Mouse (Mus musculus): ENCODE data around the gene Cntfr. TPM values are rescaled to one million over a fixed set of nuclear protein-coding genes. Genes with fewer than 3 reads are reported as not detected.
"Not testable (repeated sequence)": the region's sequence is repeated elsewhere in the genome, so short reads cannot be mapped to it uniquely, and the experiment has no call there.

Cntfr gene
- polyA plus RNA-seq, 1 experiment from 2014 or later = 32.8 TPM

- Histone ChIP-seq H3K9me3 (no peaks in the 10 kb centered on the region), H3K27ac (no peak overlapping the region), H3K4me3 (no peak overlapping the region), H3K9ac (no peak overlapping the region), H3K4me1 (peaks cover 24% of the 10 kb centered on the region), H3K27me3 (replicated peaks) (0 out of 2 replicates have a peak, but pooled peaks cover 8% of the 10 kb centered on the region), H3K36me3 (0 out of 2 replicates have a peak, but pooled peaks cover 2% of the 10 kb centered on the region), H3K4me2 (replicated peaks) (peak overlapping the region; percentile 47; the same call in 1 of the 2 replicates)
- 70% methylated on average over 19 of the region's 19 CpGs for WGBS
- ATAC-seq (ENCODE audit: low FRiP score, low read depth) = no peak; the same call in 1 of the 2 replicates
These were observed 9.2 kb upstream of the Cntfr start for GRCm38 (mm10) chr4:41705922-41706754.

GRCm38 (mm10) chr4:41704651-41705050 is 7.8 kb upstream of the Cntfr start:
- no peak overlapping the region for H3K9ac ChIP-seq
- H3K36me3 ChIP-seq = no peaks in the 10 kb centered on the region
- H3K9me3 ChIP-seq = no peaks in the 10 kb centered on the region
- H3K27ac ChIP-seq = no peak overlapping the region
- no peak overlapping the region for H3K4me2 ChIP-seq (replicated peaks)
- peaks cover 24% of the 10 kb centered on the region for H3K4me1 ChIP-seq
- ATAC-seq (ENCODE audit: low FRiP score, low read depth) = no peak
- 5% methylated on average over 5 of the region's 5 CpGs for WGBS
- 0 out of 2 replicates have a peak, but pooled peaks cover 8% of the 10 kb centered on the region for H3K27me3 ChIP-seq (replicated peaks)
- no peak overlapping the region for H3K4me3 ChIP-seq

GRCm38 (mm10) chr4:41702226-41702625 is 5.3 kb upstream of the Cntfr start:
- 64% methylated on average over 2 of the region's 2 CpGs for WGBS
- not testable (repeated sequence) for H3K27ac ChIP-seq

GRCm38 (mm10) chr4:41700224-41700623 is 3.3 kb upstream of the Cntfr start:
- not testable (repeated sequence) for H3K9ac ChIP-seq
- WGBS = 61% methylated on average over 7 of the region's 8 CpGs

More at GRCm38 (mm10) chr4:41702226-41702625, 5.3 kb upstream of the Cntfr start:
- not testable (repeated sequence) for H3K9ac ChIP-seq; H3K9me3 ChIP-seq; H3K4me2 ChIP-seq (replicated peaks); H3K4me3 ChIP-seq; H3K36me3 ChIP-seq; ATAC-seq (ENCODE audit: low FRiP score, low read depth); H3K27me3 ChIP-seq (replicated peaks)
- peaks cover 14% of the 10 kb centered on the region for H3K4me1 ChIP-seq

GRCm38 (mm10) chr4:41699783-41700182 is 2.9 kb upstream of the Cntfr start, which contains the start of gene Il11ra1:
TSS of gene Il11ra1 (plus strand) at chr4:41699989.
- H3K27me3 ChIP-seq (replicated peaks); H3K36me3 ChIP-seq; H3K4me3 ChIP-seq; H3K4me1 ChIP-seq; H3K9ac ChIP-seq; H3K9me3 ChIP-seq; ATAC-seq (ENCODE audit: low FRiP score, low read depth); H3K27ac ChIP-seq: not testable (repeated sequence)
- peak within 1 kb of the TSS; percentile 41; the same call in 1 of the 2 replicates for H3K4me2 ChIP-seq (replicated peaks)
- WGBS = 79% methylated on average over 10 of the region's 10 CpGs

More at GRCm38 (mm10) chr4:41700224-41700623, 3.3 kb upstream of the Cntfr start:
- H3K36me3 ChIP-seq; H3K27ac ChIP-seq; H3K9me3 ChIP-seq; H3K4me3 ChIP-seq; H3K4me1 ChIP-seq; ATAC-seq (ENCODE audit: low FRiP score, low read depth); H3K4me2 ChIP-seq (replicated peaks); H3K27me3 ChIP-seq (replicated peaks): not testable (repeated sequence)

- not testable (repeated sequence) for H3K9me3 ChIP-seq; H3K4me3 ChIP-seq; H3K9ac ChIP-seq; H3K27ac ChIP-seq; H3K27me3 ChIP-seq (replicated peaks); H3K4me1 ChIP-seq; H3K36me3 ChIP-seq; ATAC-seq (ENCODE audit: low FRiP score, low read depth)
- WGBS = 6% methylated on average over 21 of the region's 32 CpGs
- H3K4me2 ChIP-seq (replicated peaks) = peak overlapping the region; percentile 41
These were observed 1.6 kb upstream of the Cntfr start for GRCm38 (mm10) chr4:41698421-41699016.

- not testable (repeated sequence) for H3K9ac ChIP-seq; H3K27ac ChIP-seq; H3K4me2 ChIP-seq (replicated peaks); H3K36me3 ChIP-seq; H3K9me3 ChIP-seq; H3K4me1 ChIP-seq; H3K4me3 ChIP-seq; ATAC-seq (ENCODE audit: low FRiP score, low read depth); H3K27me3 ChIP-seq (replicated peaks)
- WGBS = 3% methylated on average over 14 of the region's 15 CpGs
These were observed 437 bp downstream of the Cntfr start for GRCm38 (mm10) chr4:41696452-41696851.

- H3K27ac ChIP-seq; ATAC-seq (ENCODE audit: low FRiP score, low read depth); H3K9ac ChIP-seq; H3K4me3 ChIP-seq; H3K9me3 ChIP-seq; H3K27me3 ChIP-seq (replicated peaks); H3K36me3 ChIP-seq; H3K4me1 ChIP-seq: not testable (repeated sequence)
- H3K4me2 ChIP-seq (replicated peaks) = peak overlapping the region; percentile 51
- under 1% methylated on average over 15 of the region's 38 CpGs for WGBS
These were observed 1.1 kb downstream of the Cntfr start for GRCm38 (mm10) chr4:41695800-41696199.

- WGBS = 8% methylated on average over 4 of the region's 4 CpGs
- H3K36me3 ChIP-seq; H3K9me3 ChIP-seq; H3K9ac ChIP-seq; H3K27ac ChIP-seq; H3K27me3 ChIP-seq (replicated peaks); H3K4me1 ChIP-seq; ATAC-seq (ENCODE audit: low FRiP score, low read depth): not testable (repeated sequence)
- Histone ChIP-seq H3K4me3 (peak overlapping the region; percentile 11; the same call in 1 of the 2 replicates), H3K4me2 (replicated peaks) (peak overlapping the region; percentile 57)
These were observed 3.4 kb downstream of the Cntfr start for GRCm38 (mm10) chr4:41693511-41693910.

- H3K9ac ChIP-seq; H3K9me3 ChIP-seq; H3K4me3 ChIP-seq; H3K27me3 ChIP-seq (replicated peaks); H3K4me2 ChIP-seq (replicated peaks); H3K4me1 ChIP-seq; H3K27ac ChIP-seq; H3K36me3 ChIP-seq; ATAC-seq (ENCODE audit: low FRiP score, low read depth): not testable (repeated sequence)
- WGBS = no CpG with 5 or more reads among the region's 4 CpGs
These were observed 6.9 kb downstream of the Cntfr start for GRCm38 (mm10) chr4:41690014-41690413.

GRCm38 (mm10) chr4:41688562-41688961 is 8.3 kb downstream of the Cntfr start:
- not testable (repeated sequence) for H3K9ac ChIP-seq; ATAC-seq (ENCODE audit: low FRiP score, low read depth); H3K36me3 ChIP-seq; H3K4me3 ChIP-seq; H3K4me2 ChIP-seq (replicated peaks); H3K27ac ChIP-seq; H3K27me3 ChIP-seq (replicated peaks); H3K9me3 ChIP-seq
- 64% methylated on average over 1 of the region's 1 CpGs for WGBS
- H3K4me1 ChIP-seq = peaks cover 13% of the 10 kb centered on the region

- not testable (repeated sequence) for H3K27me3 ChIP-seq (replicated peaks); ATAC-seq (ENCODE audit: low FRiP score, low read depth); H3K9me3 ChIP-seq; H3K27ac ChIP-seq; H3K4me2 ChIP-seq (replicated peaks); H3K36me3 ChIP-seq; H3K4me3 ChIP-seq; H3K9ac ChIP-seq
- WGBS = 10% methylated on average over 10 of the region's 10 CpGs
- peaks cover 26% of the 10 kb centered on the region for H3K4me1 ChIP-seq
These were observed 10.9 kb downstream of the Cntfr start for GRCm38 (mm10) chr4:41685882-41686492.

Data from neural tube, embryonic 12.5 days (tissue).